ENCODE assay signal across 9 mouse cellular contexts in genomic region chr13:12574979-12575536, GRCm38 (mm10).
DNase-seq lines count a peak whose midpoint lies in the region.
"Had no signal": no experiment of that assay in that cellular context is flagged by ENCODE, and none has a peak within 500 bp of the region (broad histone marks: within the 10 kb centered on the region; RNA-seq: fewer than 3 reads in every experiment).

No protein-coding gene starts in this region.

- DNase-seq in spleen, adult 18-20 months = peak; percentile 16 to 33
- no peak for DNase-seq in spleen, postnatal 4 days (ENCODE audit: low spot score in 2 of 2)
- DNase-seq in adipocyte (ENCODE audit: low spot score) = peak; percentile 44
- DNase-seq in lung, postnatal 25 days (ENCODE audit: low spot score) = peak; percentile 38
- peak; percentile 34 to 36 for DNase-seq in thymus, postnatal 36 days
- no peak for DNase-seq in kidney, adult 18-20 months
- no peak for DNase-seq in frontal cortex, postnatal 14 days (ENCODE audit: low spot score in 2 of 2)
- DNase-seq in right cerebral cortex, adult 2 months (ENCODE audit: low spot score in 2 of 2) = no peak
- DNase-seq: kidney, adult 11 months had no signal

Comparison
In these comparisons a context has a peak if more than half of its experiments do, and no peak if none do; other contexts are left out.
1. DNase-seq: peak in spleen, adult 18-20 months (2 of 2), adipocyte (single experiment), lung, postnatal 25 days (single experiment) and thymus, postnatal 36 days (2 of 2); none in spleen, postnatal 4 days (0 of 2), kidney, adult 18-20 months (single experiment), frontal cortex, postnatal 14 days (0 of 2) and right cerebral cortex, adult 2 months (0 of 2).